Mouse (Mus musculus): Measurements from ENCODE around the gene Tepp.

Gene Tepp

GRCm38 (mm10) chr8:95369581-95370326, 59.4 kb downstream of the Tepp start:
- DNase-seq, result no peak

GRCm38 (mm10) chr8:95373389-95374002, 63.1 kb downstream of the Tepp start:
- no peak for DNase-seq

- no peak for DNase-seq
Observed at GRCm38 (mm10) chr8:95374429-95374828, 64.1 kb downstream of the Tepp start.

GRCm38 (mm10) chr8:95375374-95375930, 65.1 kb downstream of the Tepp start:
- DNase-seq, result no peak

Data from kidney, postnatal 14 days (tissue).